Mouse (Mus musculus) megakaryocyte, embryonic 14.5 days (primary cell): ENCODE results near the gene Tbc1d4. TPM values are rescaled to one million over a fixed set of nuclear protein-coding genes. Genes with fewer than 3 reads are reported as not detected.

Source experiments
- H3K27me3 ChIP-seq: replicated peaks from 2 replicates; pipeline ENCODE3; 2012; ENCODE audit warnings: inconsistent platforms
- H3K36me3 ChIP-seq: replicated peaks from 2 replicates; pipeline ENCODE3; 2012; ENCODE audit warnings: low read length, inconsistent platforms, mixed read lengths
- H3K4me1 ChIP-seq: 2 replicates; pipeline ENCODE4 v1.6.1; 2012; ENCODE audit warnings: inconsistent platforms
- H3K4me3 ChIP-seq: replicated peaks from 2 replicates; pipeline ENCODE3; 2012; ENCODE audit warnings: moderate library complexity, mild to moderate bottlenecking, inconsistent platforms
- H3K9me3 ChIP-seq: 2 replicates; pipeline ENCODE4 v1.6.1; 2012; ENCODE audit warnings: inconsistent platforms
- FLI1 ChIP-seq: IDR thresholded peaks from 2 replicates; pipeline ENCODE4 v1.6.1; 2012; ENCODE audit warnings: low read length, inconsistent platforms, mixed read lengths
- GATA1 ChIP-seq: IDR thresholded peaks from 3 replicates; pipeline ENCODE4 v1.6.1; 2012; ENCODE audit warnings: mixed read lengths, low read length, inconsistent platforms, borderline replicate concordance
- polyA plus RNA-seq: library from polyadenylated mRNA; stranded (reverse); fragments of >175 nt; gene quantifications from 2 replicates; pipeline ENCODE4 v1.2.3, GENCODE M21; 2012; ENCODE audit warnings: low replicate concordance; ENCODE audit not compliant: insufficient read depth

The Tbc1d4 gene
- polyA plus RNA-seq, 1 experiment, result 1.5 TPM

DNA sequence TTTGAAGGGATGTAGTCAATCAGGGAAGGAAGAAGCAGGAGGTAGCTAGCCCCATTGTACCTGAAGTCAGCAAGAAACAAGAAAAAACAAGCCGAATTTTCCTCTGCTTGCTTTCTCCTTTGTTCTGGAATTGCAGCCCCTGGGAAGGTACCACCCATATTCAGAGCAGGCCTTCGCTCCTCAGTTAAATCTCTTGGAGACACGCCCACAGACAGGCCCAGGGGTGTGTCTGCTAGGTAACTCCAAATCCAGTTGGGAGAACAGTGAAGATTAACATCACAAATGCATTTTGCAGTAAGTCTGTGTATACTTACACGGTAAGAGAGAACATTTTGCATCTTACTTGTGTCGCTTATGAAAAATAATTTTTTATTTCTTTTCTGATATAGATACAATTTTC is 92.1 kb downstream of the Tbc1d4 start:
- Histone ChIP-seq H3K9me3 (no peaks in the 10 kb centered on the region), H3K36me3 (no peaks in the 10 kb centered on the region), H3K4me3 (no peak overlapping the region), H3K27me3 (peaks cover 2% of the 10 kb centered on the region), H3K4me1 (peaks cover 16% of the 10 kb centered on the region)
- TF ChIP-seq GATA1 (no peak), FLI1 (no peak)

GRCm38 (mm10) chr14:101516031-101516430 is 93.0 kb downstream of the Tbc1d4 start:
- Histone ChIP-seq H3K27me3 (peaks cover 2% of the 10 kb centered on the region), H3K4me3 (no peak overlapping the region), H3K9me3 (no peaks in the 10 kb centered on the region), H3K4me1 (peaks cover 16% of the 10 kb centered on the region), H3K36me3 (no peaks in the 10 kb centered on the region)
- no peak for TF ChIP-seq GATA1
- TF ChIP-seq FLI1, result no peak

DNA sequence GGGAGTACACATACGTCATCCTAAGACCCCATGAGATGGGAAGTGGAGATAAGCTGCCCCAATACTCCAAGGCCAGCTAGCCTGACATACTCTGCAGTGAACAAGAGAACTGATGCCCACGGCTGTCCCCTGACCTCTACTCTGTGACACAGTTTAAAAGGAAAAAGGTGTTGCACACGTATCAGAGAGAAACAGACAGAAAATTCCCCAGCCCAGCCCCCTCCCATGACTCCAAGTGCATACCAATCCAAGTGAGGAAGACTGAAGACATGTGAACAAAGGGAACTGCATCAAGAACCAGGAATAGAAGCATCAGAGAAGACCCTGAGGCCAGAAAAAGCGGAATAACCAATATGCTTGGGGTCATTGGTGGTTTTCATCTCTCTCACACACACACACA is 93.7 kb downstream of the Tbc1d4 start:
- H3K4me1 ChIP-seq, result peaks cover 16% of the 10 kb centered on the region
- H3K27me3 ChIP-seq, result peaks cover 2% of the 10 kb centered on the region
- TF ChIP-seq GATA1 (no peak), FLI1 (no peak)
- no peaks in the 10 kb centered on the region for H3K36me3 ChIP-seq
- H3K4me3 ChIP-seq, result no peak overlapping the region
- no peaks in the 10 kb centered on the region for H3K9me3 ChIP-seq

DNA sequence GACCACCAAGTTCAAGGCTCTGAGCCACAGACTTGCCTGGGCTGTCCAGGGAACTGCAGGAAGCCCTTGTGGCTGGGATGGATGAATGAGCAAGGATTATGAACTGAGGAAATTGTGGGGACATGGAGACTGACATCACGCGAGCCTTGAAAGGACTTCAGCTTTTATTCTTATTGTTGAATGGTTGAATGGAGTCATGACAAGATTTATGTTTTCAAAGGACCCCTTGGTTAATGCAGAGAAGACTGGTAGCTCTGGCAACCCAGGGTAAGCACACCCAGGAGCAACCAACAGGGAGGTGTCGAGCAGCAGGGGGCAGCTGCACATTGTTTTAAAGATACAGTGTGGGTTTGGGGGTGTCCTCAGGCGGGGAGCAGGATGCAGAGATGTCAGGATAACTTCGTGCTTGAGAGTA is 94.4 kb downstream of the Tbc1d4 start:
- H3K9me3 ChIP-seq, result no peaks in the 10 kb centered on the region
- peaks cover 16% of the 10 kb centered on the region for H3K4me1 ChIP-seq
- H3K4me3 ChIP-seq, result no peak overlapping the region
- TF ChIP-seq FLI1 (no peak), GATA1 (no peak)
- no peaks in the 10 kb centered on the region for H3K36me3 ChIP-seq
- H3K27me3 ChIP-seq, result peaks cover 2% of the 10 kb centered on the region

- Histone ChIP-seq H3K9me3 (no peaks in the 10 kb centered on the region), H3K27me3 (peaks cover 2% of the 10 kb centered on the region), H3K36me3 (no peaks in the 10 kb centered on the region), H3K4me1 (peaks cover 15% of the 10 kb centered on the region), H3K4me3 (no peak overlapping the region)
- no peak for TF ChIP-seq GATA1
- no peak for TF ChIP-seq FLI1
Observed at GRCm38 (mm10) chr14:101513163-101513562, 95.8 kb downstream of the Tbc1d4 start.

- peaks cover 9% of the 10 kb centered on the region for H3K36me3 ChIP-seq
- peaks cover 5% of the 10 kb centered on the region; the same call in 1 of the 2 replicates for H3K9me3 ChIP-seq
- no peak overlapping the region for H3K4me3 ChIP-seq
- TF ChIP-seq GATA1 (no peak), FLI1 (no peak)
- H3K4me1 ChIP-seq, result peaks cover 13% of the 10 kb centered on the region
- peaks cover 2% of the 10 kb centered on the region for H3K27me3 ChIP-seq
Observed at GRCm38 (mm10) chr14:101511410-101511809, 97.6 kb downstream of the Tbc1d4 start.

DNA sequence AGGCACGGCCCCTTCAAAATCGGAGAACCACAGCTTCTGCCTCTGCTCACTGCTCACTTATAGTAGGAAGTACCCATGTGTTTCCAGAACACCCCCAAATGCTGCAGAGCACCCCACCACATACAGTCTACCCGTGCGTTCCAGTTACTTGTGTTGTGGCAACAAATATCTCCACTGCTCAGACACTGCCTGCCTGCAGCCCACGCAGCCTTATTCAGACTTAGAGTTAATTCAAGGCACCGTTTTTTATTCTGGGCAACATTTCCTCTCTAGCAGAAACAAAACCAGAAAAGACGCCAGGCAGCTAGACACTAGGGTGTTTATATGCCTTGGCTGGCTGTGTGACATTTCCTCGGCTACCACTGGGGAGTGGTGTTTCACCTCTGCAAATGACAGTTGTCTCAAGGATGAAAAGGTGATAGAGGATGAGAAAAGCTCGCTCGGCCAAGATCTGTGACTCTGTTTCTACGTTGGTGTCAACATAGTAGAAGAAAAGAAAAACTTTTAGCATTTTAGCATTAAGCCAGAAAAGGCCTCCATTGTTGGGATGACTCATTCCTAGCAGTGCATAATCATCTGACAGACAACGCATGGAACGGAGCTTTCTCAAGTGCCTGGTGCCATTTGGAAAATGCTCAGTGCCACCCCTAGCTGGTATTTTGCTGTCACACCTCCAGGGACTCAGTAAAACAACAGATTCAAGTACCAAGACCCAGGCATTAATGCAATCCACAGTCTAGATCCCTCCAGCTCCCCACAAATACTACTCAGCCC is 98.3 kb downstream of the Tbc1d4 start:
- Histone ChIP-seq H3K36me3 (peaks cover 9% of the 10 kb centered on the region), H3K4me1 (peaks cover 9% of the 10 kb centered on the region), H3K4me3 (no peak overlapping the region), H3K9me3 (peaks cover 5% of the 10 kb centered on the region; the same call in 1 of the 2 replicates), H3K27me3 (peaks cover 2% of the 10 kb centered on the region)
- no peak for TF ChIP-seq GATA1

DNA sequence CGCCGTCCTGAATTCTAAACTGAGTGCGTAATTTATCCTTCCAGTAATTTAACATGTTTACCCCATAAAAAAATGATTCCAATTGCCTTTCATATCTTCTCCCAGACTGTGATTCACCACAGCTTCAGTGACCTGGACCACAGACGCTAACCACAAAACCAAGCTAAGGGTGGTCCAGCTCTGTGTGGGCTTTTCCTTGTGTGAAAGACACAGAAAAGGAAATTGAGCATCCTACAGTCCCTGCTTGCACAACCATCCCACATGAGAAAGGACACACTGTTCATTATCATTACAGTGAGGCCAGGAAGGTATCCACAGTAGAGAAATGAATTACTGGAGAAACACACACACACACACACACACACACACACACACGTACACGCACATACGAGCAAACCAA is 99.2 kb downstream of the Tbc1d4 start:
- peaks cover 8% of the 10 kb centered on the region for H3K4me1 ChIP-seq
- peaks cover 9% of the 10 kb centered on the region for H3K36me3 ChIP-seq
- TF ChIP-seq FLI1 (no peak), GATA1 (no peak)
- H3K9me3 ChIP-seq, result peaks cover 5% of the 10 kb centered on the region; the same call in 1 of the 2 replicates
- no peak overlapping the region for H3K4me3 ChIP-seq
- H3K27me3 ChIP-seq, result peaks cover 2% of the 10 kb centered on the region

DNA sequence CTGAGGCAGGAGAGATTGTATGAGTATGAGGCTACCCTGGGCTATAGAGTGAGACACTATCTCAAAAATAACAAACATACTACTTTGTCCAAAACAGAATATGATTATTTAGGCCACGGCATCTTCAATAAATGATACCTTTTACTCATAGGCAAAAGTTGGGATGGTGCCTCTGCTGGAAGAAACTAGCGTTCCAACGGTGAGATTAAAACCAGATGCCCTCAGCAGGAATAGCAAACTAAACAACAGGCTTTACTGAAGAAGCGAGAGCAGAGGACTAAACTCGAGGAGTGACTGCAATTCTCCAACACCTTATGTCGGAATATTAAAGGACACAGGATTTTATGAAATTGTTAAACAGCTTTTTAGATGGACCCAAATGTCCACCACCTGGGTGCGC is 101.0 kb downstream of the Tbc1d4 start:
- Histone ChIP-seq H3K4me1 (peaks cover 10% of the 10 kb centered on the region), H3K9me3 (peaks cover 5% of the 10 kb centered on the region; the same call in 1 of the 2 replicates), H3K27me3 (peaks cover 2% of the 10 kb centered on the region), H3K4me3 (no peak overlapping the region), H3K36me3 (peaks cover 9% of the 10 kb centered on the region)
- TF ChIP-seq FLI1, result no peak
- no peak for TF ChIP-seq GATA1

DNA sequence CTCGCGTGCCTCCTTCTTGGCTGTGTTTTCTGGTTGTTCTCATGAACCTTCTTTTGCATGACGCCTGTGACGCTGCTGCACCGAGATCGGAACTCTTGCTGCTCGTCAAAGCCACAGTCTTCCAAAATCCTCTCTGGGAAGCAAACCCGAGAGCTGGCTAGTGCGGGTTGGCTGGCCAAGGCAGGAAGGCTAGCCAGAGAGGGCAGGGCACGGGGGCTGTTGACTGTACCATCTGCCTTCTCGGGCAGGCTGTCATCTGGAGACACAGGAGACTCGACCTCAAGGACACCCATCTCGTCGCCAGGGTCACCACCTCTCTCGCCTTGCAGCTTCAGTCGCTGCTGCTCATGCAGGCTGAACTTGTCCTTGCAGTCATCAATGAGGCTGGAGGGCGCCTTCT is 101.8 kb downstream of the Tbc1d4 start:
- H3K9me3 ChIP-seq, result peaks cover 5% of the 10 kb centered on the region; the same call in 1 of the 2 replicates
- H3K36me3 ChIP-seq, result peaks cover 9% of the 10 kb centered on the region
- peak overlapping the region; percentile 56 for H3K4me3 ChIP-seq
- TF ChIP-seq GATA1 (no peak), FLI1 (no peak)
- H3K4me1 ChIP-seq, result peaks cover 12% of the 10 kb centered on the region
- no peaks in the 10 kb centered on the region for H3K27me3 ChIP-seq
